Mouse (Mus musculus) heart, adult 18-20 months (tissue): ENCODE data around the gene Get4. TPM values are rescaled to one million over a fixed set of nuclear protein-coding genes. Genes with fewer than 3 reads are reported as not detected.

Source experiments
- DNase-seq, 2 experiments: peaks; one replicate each; pipeline ENCODE4 v3.0.0; 2021 to 2022; ENCODE audit warnings: mixed read lengths in 1 of 2
- total RNA-seq, 2 experiments: library from RNA; stranded (reverse); gene quantifications; 2 replicates each; pipeline ENCODE4 v1.2.3; 2021

Get4 gene
- total RNA-seq, 2 experiments from 2014 or later = 42.0 to 44.7 TPM

DNA sequence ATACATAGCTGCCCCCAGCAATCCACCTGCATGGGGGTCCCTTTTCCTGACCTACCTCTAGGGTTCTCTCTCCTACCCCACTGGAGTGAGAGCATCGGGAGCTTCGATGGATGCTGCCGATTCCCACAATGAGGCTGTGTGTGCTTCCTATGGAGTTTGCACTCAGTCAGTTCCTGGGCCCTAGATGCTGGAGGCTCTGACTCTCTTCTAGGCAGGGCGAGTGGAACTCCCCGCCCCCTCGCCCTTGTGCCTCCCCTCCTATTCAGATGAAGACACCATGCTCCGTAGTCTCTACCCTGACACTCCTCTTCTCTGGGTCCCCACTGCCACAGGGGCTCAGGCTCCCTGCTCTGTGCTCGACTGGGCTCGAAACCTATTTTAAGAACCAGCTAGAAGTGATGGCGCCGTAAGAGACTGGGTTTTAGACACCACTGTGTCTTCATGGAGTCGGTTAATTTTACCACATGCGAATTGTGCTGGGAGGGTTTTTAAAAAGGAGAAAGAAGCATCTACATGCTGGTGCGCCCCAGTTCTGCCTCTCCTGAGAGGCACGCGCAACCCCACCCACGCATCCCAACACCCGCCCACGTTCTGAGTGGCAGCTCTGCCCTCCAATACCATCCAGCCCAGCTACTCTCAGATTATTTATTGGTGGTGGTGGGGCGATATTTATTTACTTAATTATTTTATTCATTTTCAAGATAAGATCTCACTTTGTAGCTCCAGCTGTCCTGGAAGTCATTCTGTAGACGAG lies 65.8 kb downstream of the Get4 start:
- no peak for DNase-seq

Other genes with a start within 250 kb of the Get4 start
- 1 to 10 TPM; 1.5 to 2.0 TPM for gene Prkar1b, start 102.3 kb upstream of the Get4 start, total RNA-seq
- gene Dnaaf5, start 102.1 kb upstream of the Get4 start, total RNA-seq = 10 to 100 TPM; 13.5 to 19.7 TPM
- 10 to 100 TPM; 48.3 to 56.7 TPM for gene Sun1, start 51.7 kb upstream of the Get4 start, total RNA-seq
- 1 to 10 TPM; 2.1 to 2.3 TPM for gene Adap1, start 73.3 kb downstream of the Get4 start, total RNA-seq
- gene Cox19, start 99.1 kb downstream of the Get4 start, total RNA-seq = 100 to 1,000 TPM in 1 of 2 experiments, 10 to 100 TPM in 1; 82.6 to 103 TPM
- not detected for gene Cyp2w1, start 100.3 kb downstream of the Get4 start, total RNA-seq
- 10 to 100 TPM; 39.6 to 40.5 TPM for gene Gpr146, start 125.4 kb downstream of the Get4 start, total RNA-seq
- under 1 TPM; 0.47 to 0.69 TPM for gene C130050O18Rik, start 153.0 kb downstream of the Get4 start, total RNA-seq
- 1 to 10 TPM; 1.1 to 1.3 TPM for gene Gper1, start 170.8 kb downstream of the Get4 start, total RNA-seq
- gene 3110082I17Rik, start 208.2 kb downstream of the Get4 start, total RNA-seq = 1 to 10 TPM; 5.6 TPM
- 10 to 100 TPM; 15.8 to 20.1 TPM for gene Zfand2a, start 232.2 kb downstream of the Get4 start, total RNA-seq